Mouse (Mus musculus): Measurements from ENCODE around the gene Pax5.

The Pax5 gene

DNA sequence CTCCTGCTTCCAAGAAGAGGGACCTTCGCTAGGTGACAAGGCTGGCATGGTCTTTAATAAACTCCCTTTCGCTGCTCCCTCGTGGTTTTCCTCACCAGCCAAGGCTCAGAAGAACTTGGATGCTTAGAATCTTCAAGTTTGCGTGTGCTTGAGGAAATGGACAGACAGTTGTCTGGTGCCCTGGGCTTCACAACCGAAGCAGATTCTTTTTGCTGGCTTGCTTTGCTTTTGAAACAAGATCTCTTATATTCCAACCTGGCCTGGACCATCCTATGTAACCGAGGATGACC lies 45.6 kb downstream of the Pax5 start:
- DNase-seq: no peak

DNA sequence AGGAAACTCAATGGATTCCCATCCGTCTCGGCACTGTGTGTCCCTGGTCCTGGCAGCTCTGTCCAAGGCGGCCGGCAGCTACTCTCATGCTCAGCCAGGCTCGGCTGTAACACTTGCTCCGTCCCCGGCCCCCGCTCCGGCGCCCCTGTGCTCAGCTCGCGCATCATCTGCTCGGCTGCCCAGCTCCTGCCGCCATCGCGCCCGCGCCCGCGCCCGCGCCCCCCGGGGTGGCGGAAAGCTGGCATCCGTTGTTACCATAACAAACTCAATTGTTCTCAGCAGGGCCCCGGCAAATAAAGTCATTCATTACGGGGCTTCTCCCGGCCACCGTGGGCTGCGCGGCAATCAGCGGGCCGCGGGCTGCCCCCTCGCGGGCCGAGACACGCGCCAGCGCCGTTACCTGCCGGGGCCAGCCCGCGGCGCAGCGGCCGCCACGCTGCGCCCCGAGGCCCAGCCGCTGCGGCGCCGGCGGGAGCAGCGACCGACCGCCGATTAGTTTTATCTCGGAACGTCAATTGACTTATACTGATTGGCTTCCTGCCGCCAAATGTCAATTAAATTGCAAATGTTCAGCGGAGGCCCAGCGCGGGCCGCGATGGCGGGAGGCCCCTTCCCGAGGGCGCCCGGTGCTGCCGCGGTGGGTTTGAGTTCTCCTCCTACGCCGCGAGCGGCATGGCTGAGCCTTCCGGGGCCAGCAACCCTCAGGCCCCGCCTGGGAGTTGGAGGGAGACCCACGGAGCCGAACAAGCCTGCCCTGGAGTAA lies 46.1 kb downstream of the Pax5 start:
- peak; percentile 43 for DNase-seq

DNA sequence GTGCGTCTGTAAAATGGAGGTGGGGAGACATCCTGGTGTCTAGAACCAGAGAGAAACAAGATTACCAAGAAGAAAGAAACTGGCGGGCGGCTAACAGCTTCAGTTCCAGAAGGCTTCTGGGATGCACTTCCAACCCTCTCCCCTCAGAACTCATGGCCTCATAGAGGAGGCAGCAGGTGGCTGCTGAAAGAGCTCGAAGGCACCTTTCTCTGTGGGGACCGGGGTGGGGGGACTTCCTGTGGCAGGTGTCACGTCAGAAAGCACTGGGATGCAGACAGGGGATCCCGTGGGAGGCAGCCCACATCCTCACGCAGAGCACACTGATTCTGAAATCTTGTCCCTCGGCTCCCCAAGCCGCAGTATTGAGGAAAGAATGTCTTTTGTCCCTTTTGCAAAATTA lies 46.8 kb downstream of the Pax5 start:
- peak; percentile 29 to 30 for DNase-seq

DNA sequence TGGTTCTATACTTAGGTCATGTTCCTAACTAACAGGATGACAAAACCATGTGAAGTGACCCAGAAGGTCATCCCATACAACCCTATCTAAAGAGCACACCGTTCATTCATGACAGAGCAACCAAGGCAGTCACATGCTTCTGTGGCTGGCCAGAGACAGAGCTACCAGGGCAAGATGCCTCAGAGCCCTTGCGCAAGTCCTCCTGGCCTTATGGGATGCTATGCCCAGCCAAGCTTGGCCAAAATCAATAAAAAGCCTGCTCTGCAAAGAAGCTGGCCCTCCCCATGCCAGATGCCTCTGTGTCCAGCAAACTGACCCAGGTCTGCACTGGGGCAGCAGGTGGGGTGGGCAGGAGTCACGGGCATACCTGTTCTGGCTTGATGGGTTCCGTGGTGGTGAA lies 65.1 kb downstream of the Pax5 start:
- DNase-seq: no peak

GRCm38 (mm10) chr4:44641831-44642587 lies 68.3 kb downstream of the Pax5 start:
- DNase-seq: no peak

DNA sequence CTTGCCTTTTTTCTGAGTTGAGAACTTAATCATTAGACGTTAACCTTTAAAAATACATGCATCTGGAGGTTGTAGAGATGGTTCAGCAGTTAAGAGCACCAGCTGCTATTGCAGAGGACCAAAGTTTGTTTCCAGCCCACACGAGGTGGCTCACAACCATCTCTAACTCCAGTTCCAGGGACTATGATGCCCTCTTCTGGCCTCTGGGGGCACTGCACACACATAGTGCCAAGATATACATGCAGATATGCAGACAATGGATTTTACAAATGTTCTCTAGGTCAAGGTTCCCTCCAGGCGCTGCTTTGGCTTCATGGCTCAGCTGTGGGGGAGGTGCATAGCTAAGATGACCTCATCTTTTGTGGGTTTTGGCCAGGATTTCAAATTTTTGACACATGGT lies 74.7 kb downstream of the Pax5 start:
- peak; percentile 62 to 65 for DNase-seq

DNA sequence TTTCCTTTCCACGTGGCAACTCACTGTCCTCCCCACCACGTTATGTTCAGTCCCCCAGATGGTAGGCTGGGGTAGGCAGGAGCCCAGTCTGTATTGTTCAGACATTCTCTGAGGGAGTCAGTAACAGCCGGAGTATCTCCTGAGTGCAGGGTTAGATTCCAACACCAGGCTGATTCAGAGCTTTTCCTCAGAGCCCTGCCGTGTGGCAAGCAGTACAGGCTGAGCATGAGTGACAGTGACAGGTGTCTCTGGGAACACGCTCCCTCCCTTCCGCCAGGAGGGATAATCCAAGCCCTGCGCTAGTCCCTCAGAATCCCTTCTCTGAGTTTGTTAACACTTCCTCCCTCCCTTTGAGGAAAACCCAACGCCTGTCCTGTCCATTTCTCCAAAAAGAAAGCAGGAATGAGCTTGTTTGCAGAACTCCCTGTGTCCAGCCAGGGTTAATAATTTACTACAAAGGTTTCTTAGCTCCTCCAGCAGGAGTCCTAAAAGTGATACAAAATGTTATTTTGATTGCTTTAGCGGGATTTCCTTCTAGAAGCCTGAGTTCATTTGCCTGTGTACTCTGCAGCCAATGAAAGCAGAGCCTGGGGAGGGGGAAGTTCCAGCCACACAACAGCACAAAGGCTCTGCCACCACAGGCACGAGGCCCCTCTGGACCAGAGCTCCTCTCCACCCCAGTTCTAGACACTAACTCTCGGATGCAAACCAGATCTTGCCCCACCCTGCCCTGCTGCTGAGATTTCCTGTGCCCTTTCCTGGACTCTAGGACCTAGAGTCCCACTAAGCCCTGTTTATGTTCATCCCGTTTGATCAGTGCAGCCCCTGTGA lies 76.4 kb downstream of the Pax5 start:
- DNase-seq: peak in 1 of 2 experiments; percentile 23

- no peak for DNase-seq
Measured at GRCm38 (mm10) chr4:44630059-44630458, 80.2 kb downstream of the Pax5 start.

- DNase-seq: no peak
Measured at GRCm38 (mm10) chr4:44627890-44628289, 82.4 kb downstream of the Pax5 start.

GRCm38 (mm10) chr4:44625108-44625424 lies 85.2 kb downstream of the Pax5 start:
- DNase-seq: no peak

GRCm38 (mm10) chr4:44624232-44625107 lies 85.8 kb downstream of the Pax5 start:
- no peak for DNase-seq

DNA sequence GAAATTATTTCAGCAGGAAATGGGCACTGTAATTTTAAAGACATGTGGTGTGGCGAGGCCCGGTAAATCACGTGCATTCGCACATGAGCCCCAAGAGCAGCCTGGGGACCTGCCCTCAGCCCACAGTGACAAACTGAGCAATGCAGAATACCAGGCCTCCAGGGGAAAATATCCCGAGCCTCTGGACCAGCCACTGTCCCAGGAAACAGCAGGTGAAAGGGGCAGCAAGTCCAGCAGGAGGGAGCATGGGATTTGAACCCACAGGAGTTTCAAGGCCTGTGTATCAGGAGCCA lies 86.9 kb downstream of the Pax5 start:
- DNase-seq: no peak

- DNase-seq: no peak
Measured at GRCm38 (mm10) chr4:44622682-44623434, 87.4 kb downstream of the Pax5 start.

DNA sequence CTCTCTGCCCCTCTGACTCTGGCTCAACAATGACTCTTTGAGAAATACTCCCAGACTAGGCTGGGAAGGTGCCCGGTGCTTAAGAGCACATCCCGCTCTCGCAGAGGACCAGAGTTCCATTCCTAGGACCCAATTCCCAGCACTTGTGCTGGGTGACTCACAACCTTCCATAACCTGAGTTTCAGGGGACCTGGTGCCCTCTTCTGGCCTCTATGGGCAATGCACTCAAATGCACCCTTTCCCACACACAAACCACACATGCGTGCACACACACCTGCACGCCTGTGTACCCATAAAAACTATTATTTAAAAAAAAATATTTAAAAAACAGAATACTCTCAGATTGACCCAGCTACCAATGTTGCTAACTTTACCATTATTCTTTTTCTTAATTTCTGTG lies 90.0 kb downstream of the Pax5 start:
- DNase-seq: peak; percentile 39 to 45

DNA sequence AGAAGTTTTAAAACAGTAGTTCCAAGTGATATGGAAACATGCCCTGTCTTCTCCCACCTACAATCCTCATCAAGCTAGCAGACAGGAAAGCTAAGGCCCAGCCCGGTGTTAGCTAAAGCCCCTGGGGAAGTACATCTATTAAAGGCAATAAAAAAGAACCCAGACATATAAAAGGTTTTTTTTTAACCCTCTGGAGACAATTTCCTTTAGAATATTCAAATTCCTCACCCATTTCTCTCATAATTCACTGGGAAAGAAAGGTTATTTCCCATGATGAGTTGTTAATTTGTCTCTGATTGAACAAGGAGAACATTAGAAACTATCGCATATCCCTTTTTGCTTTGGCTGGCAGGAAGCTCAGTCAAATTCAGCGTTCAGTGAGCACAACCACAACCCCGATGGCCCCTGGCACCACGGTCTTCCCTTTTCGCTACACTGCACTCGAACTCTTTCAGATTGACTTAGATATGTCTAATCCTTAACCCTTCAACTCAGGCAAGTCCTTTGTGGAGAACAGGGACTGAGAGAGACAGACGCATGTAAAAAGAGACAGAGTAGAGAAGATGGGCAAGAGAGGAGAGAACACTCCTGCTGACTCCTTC lies 96.1 kb downstream of the Pax5 start:
- peak; percentile 63 to 69 for DNase-seq

GRCm38 (mm10) chr4:44612392-44612791 lies 97.9 kb downstream of the Pax5 start:
- DNase-seq: no peak

GRCm38 (mm10) chr4:44605453-44605852 lies 104.8 kb downstream of the Pax5 start:
- DNase-seq: no peak

- no peak for DNase-seq
Measured at GRCm38 (mm10) chr4:44602257-44602801, 108.0 kb downstream of the Pax5 start.

GRCm38 (mm10) chr4:44601370-44601769 lies 108.9 kb downstream of the Pax5 start:
- no peak for DNase-seq

DNA sequence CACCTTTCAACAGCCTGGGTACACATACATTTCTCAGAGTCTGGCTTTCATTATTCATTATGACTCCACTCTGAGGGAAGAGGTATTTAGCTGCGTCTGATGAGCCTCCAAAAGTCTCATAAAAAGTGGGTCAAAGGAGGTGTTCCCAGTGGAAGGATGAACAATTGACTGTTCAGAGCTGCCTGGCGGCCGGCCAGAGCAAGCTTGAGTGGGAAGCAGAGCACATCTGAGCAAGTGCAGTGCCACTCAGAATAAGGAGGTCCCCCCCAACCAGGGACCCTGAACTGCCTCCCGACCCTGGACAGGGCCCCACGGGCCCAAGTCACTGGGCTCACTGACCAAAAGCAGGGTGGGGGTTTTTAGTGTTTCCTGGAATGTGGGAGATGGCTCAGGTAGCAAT lies 109.4 kb downstream of the Pax5 start:
- no peak for DNase-seq

DNA sequence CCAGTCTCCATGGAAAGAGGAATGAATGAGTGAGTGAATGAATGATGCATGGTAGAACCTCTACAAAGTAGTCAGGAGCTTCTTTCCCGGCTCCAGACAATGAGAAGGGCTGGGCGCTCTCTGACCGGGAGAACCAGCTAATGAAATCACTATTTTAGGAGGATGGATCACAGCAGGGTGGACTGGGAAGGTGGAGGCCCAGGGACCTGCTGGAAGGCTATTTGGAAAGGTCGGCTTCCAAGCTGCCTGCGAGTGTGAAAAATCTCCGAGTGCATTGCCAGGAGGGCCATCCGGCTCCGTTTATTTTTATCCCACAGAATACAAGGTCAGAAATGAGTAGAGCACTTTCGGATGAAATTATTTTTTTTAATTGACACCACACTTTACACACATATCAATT lies 112.3 kb downstream of the Pax5 start:
- no peak for DNase-seq

DNA sequence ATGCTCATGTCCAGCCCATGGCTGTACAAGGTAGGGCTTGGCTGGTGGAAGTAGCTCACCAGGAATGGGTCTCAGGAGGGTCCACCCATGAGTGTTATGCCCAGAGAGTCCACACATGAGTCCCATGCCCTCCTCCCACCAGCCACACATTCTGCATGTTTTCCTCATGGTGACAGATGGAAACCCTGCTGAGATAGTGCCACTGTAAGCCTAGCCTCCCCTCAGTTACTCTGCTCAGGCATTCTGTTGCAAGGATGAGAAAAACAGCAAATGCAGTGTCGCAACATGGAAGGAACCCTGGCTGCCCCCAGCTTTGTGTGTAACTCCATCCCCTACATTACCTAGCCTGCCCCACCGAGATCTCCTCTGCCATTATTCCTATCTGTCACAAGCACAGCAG lies 117.2 kb downstream of the Pax5 start:
- no peak for DNase-seq
